Mouse (Mus musculus) intestine, embryonic 16.5 days (tissue): ENCODE data around the gene Vapb. TPM values are rescaled to one million over a fixed set of nuclear protein-coding genes. Genes with fewer than 3 reads are reported as not detected.

ENCODE experiments used
- ATAC-seq: fragments of 200-750 bp; cut with Nextera tagmentation; 2 replicates; pipeline ENCODE4 v1.8.0; 2017; ENCODE audit warnings: moderate TSS enrichment, moderate library complexity
- H3K27ac ChIP-seq: fragments of 300-500 bp; sonication (generic); 2 replicates; pipeline ENCODE4 v1.5.1; 2014; ENCODE audit warnings: mild to moderate bottlenecking, low read length
- H3K27me3 ChIP-seq: fragments of 300-500 bp; sonication (generic); replicated peaks from 2 replicates; pipeline ENCODE4 v1.6.1; 2014; ENCODE audit warnings: low read length, control low read depth, mixed read lengths; ENCODE audit not compliant: control insufficient read depth, insufficient read depth
- H3K36me3 ChIP-seq: fragments of 300-500 bp; sonication (generic); 2 replicates; pipeline ENCODE4 v1.6.1; 2014; ENCODE audit warnings: low read length, control low read depth; ENCODE audit not compliant: control insufficient read depth, insufficient read depth
- H3K4me1 ChIP-seq: fragments of 300-500 bp; sonication (generic); 2 replicates; pipeline ENCODE4 v1.6.1; 2014; ENCODE audit warnings: low read length, control low read depth, mixed read lengths; ENCODE audit not compliant: control insufficient read depth, insufficient read depth
- H3K4me2 ChIP-seq: fragments of 300-500 bp; sonication (generic); 2 replicates; pipeline ENCODE4 v1.6.1; 2014; ENCODE audit warnings: low read depth, low read length, control low read depth
- H3K4me3 ChIP-seq: fragments of 300-500 bp; sonication (generic); 2 replicates; pipeline ENCODE4 v1.5.1; 2014; ENCODE audit warnings: mild to moderate bottlenecking, low read length
- H3K9ac ChIP-seq: fragments of 300-500 bp; sonication (generic); 2 replicates; pipeline ENCODE4 v1.6.1; 2014; ENCODE audit warnings: low read depth, low read length
- H3K9me3 ChIP-seq: fragments of 300-500 bp; sonication (generic); 2 replicates; pipeline ENCODE4 v1.6.1; 2016; ENCODE audit warnings: low read length, control low read depth; ENCODE audit not compliant: control insufficient read depth
- WGBS: fragments of 180-500 bp; shearing (Covaris S2); extraction: QIAGEN DNeasy Blood & Tissue Kit; methylation state at CpG from one replicate; pipeline ENCODE4 v1.1.7; 2014; 5-methylcytosine and 5-hydroxymethylcytosine counted together
- polyA plus RNA-seq: library from polyadenylated mRNA; unstranded; fragments of >200 nt; fragmentation: Nextera tagmentation; extraction: Ambion mirVana; gene quantifications from 2 replicates; pipeline ENCODE4 v1.2.1, GENCODE M21; 2015

The Vapb gene
- polyA plus RNA-seq, 1 experiment from 2014 or later: 19.6 TPM

DNA sequence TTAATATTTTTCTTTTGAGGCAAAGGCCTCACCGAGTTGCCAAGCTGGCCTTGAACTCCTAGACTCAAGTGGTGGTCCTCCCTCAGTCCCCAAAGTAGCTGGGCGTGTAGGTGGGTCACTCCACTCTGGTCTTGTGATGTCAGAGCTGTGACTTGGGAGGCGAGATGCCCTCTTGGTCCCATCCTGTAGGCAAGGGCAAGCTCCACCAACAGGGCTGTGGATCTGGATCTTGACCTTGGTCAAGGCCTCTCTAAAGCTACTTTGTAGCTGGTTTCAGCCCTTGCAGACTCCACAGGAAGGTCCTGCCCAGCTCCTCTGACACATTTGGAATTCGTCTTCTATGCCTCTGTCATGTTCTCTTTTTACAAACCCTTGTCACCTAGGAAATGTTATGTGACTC, 11.5 kb upstream of the Vapb start:
- Histone ChIP-seq H3K27ac (no peak overlapping the region), H3K4me2 (no peak overlapping the region), H3K9me3 (no peaks in the 10 kb centered on the region), H3K36me3 (no peaks in the 10 kb centered on the region), H3K4me1 (peaks cover 15% of the 10 kb centered on the region), H3K27me3 (no peaks in the 10 kb centered on the region), H3K4me3 (no peak overlapping the region), H3K9ac (no peak overlapping the region)
- no peak for ATAC-seq
- 91% methylated on average over 4 of the region's 4 CpGs for WGBS

DNA sequence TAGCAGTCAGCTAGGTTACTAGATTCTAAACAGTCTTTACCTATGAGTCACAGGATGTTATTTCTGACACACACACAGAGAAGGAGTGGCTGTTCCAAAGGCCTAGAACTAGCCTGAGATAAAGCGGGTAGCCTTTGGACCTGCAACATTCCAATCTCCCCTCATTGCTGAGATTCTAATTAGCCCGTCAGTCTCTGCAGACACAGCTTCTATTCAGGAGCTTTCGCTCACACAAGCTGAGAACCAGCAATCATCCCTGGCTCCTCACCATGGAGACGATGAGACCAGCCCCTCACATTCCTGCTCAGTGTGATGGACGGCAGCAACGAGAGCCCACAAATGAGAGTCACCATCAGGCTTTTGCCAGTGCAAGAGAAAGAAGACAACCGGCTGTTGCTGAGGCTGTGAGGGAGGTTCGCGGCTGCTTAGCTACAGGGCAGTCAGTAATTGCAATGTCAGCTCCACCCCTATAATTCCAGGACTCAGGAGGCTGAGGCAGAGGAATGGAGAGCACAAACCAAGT, 6.8 kb upstream of the Vapb start:
- Histone ChIP-seq H3K9me3 (no peaks in the 10 kb centered on the region), H3K4me2 (peak overlapping the region; percentile 36; the same call in 1 of the 2 replicates), H3K4me1 (peaks cover 12% of the 10 kb centered on the region), H3K27me3 (no peaks in the 10 kb centered on the region), H3K4me3 (no peak overlapping the region), H3K27ac (peak overlapping the region; percentile 59), H3K9ac (peak overlapping the region; percentile 33), H3K36me3 (no peaks in the 10 kb centered on the region)
- 7% methylated on average over 9 of the region's 9 CpGs for WGBS
- peak; percentile 91 for ATAC-seq

DNA sequence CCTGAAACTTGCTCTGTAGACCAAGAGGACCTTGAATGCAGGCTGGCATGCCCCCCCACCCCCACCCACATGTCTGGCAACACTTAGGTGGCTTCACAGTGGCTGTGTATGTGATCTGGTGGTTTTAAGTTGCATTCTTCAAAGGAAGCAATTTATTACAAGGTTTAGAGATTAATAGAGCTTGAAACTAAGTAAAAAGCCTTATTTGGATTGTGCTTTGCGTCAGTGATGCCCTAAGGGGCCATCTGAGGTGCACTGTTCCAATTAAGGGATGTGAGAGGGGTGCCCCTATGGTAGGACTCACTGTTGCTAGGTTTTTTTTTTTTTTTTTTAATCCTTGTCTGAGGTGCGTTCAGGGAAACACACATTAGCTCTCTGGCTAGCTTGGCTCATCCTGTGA, 2.9 kb upstream of the Vapb start:
- no peak overlapping the region for H3K4me2 ChIP-seq
- H3K4me1 ChIP-seq: peaks cover 23% of the 10 kb centered on the region
- no peak overlapping the region for H3K4me3 ChIP-seq
- H3K9ac ChIP-seq: no peak overlapping the region
- WGBS: 55% methylated on average over 2 of the region's 2 CpGs
- no peaks in the 10 kb centered on the region for H3K9me3 ChIP-seq
- no peaks in the 10 kb centered on the region for H3K27me3 ChIP-seq
- no peaks in the 10 kb centered on the region for H3K36me3 ChIP-seq
- ATAC-seq: no peak
- no peak overlapping the region for H3K27ac ChIP-seq

DNA sequence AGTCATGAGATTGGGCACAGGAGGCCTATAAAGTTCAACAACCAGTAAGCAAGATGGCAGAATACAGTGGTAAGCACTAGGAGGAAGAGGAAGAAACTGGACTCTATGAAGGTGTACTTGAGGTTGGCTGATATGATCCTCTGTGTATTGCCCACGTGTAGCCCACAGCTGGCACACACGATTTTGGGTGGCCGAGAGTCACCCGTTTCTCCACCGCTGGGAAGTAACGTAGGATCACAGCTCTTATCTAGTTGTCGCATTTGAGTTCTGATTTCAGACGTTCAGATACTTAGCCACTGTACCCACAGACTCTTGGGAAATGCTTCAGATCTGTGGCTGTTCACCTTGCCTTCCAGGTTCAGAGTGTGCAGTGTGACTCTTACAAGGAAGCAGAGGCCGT, 921 bp downstream of the Vapb start:
- 79% methylated on average over 9 of the region's 9 CpGs for WGBS
- Histone ChIP-seq H3K27ac (peak overlapping the region; percentile 7; the same call in 1 of the 2 replicates), H3K27me3 (no peaks in the 10 kb centered on the region), H3K9me3 (no peaks in the 10 kb centered on the region), H3K36me3 (no peaks in the 10 kb centered on the region), H3K9ac (peak overlapping the region; percentile 90), H3K4me3 (peak overlapping the region; percentile 92), H3K4me2 (peak overlapping the region; percentile 85), H3K4me1 (peaks cover 36% of the 10 kb centered on the region)
- ATAC-seq: no peak

DNA sequence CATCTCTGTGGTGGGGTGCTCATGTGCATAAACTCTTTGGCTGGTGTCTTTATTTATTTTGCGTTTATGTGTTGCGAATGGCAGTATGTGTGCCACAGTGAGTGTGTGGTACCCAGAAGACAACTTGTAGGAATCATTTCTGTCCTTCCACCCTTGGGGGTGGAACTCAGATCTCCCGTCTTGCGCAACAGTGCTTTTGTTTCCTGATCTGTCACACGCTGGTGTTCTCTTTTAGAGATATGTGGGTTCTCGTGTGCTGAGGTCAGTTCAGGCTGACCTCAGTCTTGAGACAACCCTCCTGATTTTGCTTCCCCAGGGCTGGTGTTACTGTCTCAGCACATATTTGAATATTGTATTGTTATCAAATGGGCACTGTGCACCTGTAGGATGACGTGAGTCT, 1.8 kb downstream of the Vapb start:
- Histone ChIP-seq H3K36me3 (no peaks in the 10 kb centered on the region), H3K4me1 (peaks cover 43% of the 10 kb centered on the region), H3K4me2 (no peak overlapping the region), H3K27ac (no peak overlapping the region), H3K9ac (no peak overlapping the region), H3K27me3 (no peaks in the 10 kb centered on the region), H3K4me3 (no peak overlapping the region), H3K9me3 (no peaks in the 10 kb centered on the region)
- WGBS: 81% methylated on average over 7 of the region's 7 CpGs
- no peak for ATAC-seq

DNA sequence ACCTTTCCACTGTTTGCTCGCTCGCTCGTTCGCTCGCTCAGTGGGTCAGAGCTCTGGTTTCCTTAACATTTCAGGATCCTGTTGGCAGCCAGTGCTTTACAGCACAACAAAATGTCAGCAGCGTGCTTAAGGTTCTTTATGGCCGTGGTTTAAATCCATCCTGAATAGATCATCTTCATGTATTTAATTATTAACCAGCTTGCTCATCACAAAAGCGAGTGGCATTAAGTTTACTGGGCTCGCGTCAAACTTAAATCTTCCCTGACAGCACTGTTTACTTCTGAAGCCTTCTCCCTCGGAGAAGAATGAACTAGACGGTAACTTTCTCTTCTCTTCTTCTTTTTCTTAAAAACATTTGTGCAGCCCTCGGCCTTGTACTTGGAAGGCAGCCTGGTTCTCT, 4.8 kb downstream of the Vapb start:
- peaks cover 47% of the 10 kb centered on the region for H3K4me1 ChIP-seq
- no peaks in the 10 kb centered on the region for H3K27me3 ChIP-seq
- peaks cover 4% of the 10 kb centered on the region; the same call in 1 of the 2 replicates for H3K9me3 ChIP-seq
- ATAC-seq: no peak
- peak overlapping the region; percentile 61 for H3K27ac ChIP-seq
- H3K9ac ChIP-seq: 0 out of 2 replicates have a peak overlapping the region, but pooled peaks have one; percentile 12
- H3K4me3 ChIP-seq: no peak overlapping the region
- H3K36me3 ChIP-seq: no peaks in the 10 kb centered on the region
- 28% methylated on average over 13 of the region's 13 CpGs for WGBS
- peak overlapping the region; percentile 27 for H3K4me2 ChIP-seq

DNA sequence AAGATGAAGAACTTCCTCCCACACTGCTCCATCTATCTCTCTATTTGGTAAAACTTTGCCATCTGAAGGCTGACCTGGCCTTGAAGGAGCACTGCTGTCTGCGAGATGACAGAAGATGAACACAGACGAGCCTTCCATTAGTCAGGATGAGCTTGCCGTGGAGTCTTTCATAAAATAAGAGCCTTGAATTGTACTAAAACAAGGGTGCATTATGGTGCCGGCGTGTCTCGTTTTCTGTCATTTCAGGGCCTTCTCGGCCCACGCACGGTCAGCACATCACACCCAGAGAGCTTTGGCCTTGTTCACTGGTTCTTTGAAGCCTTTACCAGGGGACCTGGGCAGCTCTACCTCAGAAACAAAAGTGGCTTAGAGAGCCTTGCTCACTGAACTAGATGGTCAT, 5.4 kb downstream of the Vapb start:
- H3K4me3 ChIP-seq: no peak overlapping the region
- no peak overlapping the region for H3K9ac ChIP-seq
- 0 out of 2 replicates have a peak overlapping the region, but pooled peaks have one; percentile 33 for H3K27ac ChIP-seq
- no peak for ATAC-seq
- H3K4me2 ChIP-seq: no peak overlapping the region
- H3K27me3 ChIP-seq: no peaks in the 10 kb centered on the region
- peaks cover 4% of the 10 kb centered on the region; the same call in 1 of the 2 replicates for H3K9me3 ChIP-seq
- no peaks in the 10 kb centered on the region for H3K36me3 ChIP-seq
- H3K4me1 ChIP-seq: peaks cover 47% of the 10 kb centered on the region
- 46% methylated on average over 9 of the region's 9 CpGs for WGBS

DNA sequence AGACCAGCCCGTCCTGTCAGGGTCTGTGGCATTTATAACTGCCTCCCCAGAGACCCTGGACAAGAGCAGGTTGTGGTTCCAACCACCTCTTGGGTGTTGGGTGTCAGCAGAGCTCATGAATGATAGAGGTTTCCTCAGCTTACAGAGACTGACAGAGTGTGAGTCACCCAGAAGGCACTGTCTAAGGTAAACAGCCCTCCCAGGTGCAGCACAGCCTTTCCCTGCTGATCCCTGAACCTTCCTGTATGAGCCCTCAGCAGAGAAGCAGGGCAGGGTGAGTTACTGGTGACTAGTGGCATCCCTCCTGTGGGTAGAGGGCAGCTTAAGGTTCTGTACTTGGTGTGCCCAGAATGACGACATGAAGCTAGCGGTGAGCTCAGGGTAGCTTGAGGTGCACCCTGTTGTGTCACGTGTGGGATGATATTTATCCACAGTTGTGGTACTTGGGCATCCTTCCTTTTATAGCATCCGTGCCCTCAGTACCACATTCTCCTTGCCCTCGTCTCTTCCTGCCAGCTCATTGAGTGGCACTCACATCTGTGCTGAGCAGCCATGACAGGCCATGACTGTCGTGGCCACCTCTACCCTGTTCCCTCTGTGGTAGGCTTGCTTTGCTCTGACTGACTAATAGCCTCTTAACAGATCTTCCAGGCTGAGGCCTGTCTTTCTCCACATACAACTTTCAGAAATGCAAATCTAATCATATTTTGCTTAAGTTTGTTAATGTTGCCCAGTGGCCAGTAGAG, 6.9 kb downstream of the Vapb start:
- whole genome bisulfite sequencing: 81% methylated on average over 7 of the region's 7 CpGs
- Histone ChIP-seq H3K9me3 (peaks cover 4% of the 10 kb centered on the region; the same call in 1 of the 2 replicates), H3K27me3 (no peaks in the 10 kb centered on the region), H3K27ac (no peak overlapping the region), H3K4me3 (no peak overlapping the region), H3K36me3 (no peaks in the 10 kb centered on the region), H3K4me1 (peaks cover 36% of the 10 kb centered on the region), H3K4me2 (no peak overlapping the region), H3K9ac (no peak overlapping the region)
- ATAC-seq: peak; percentile 69

DNA sequence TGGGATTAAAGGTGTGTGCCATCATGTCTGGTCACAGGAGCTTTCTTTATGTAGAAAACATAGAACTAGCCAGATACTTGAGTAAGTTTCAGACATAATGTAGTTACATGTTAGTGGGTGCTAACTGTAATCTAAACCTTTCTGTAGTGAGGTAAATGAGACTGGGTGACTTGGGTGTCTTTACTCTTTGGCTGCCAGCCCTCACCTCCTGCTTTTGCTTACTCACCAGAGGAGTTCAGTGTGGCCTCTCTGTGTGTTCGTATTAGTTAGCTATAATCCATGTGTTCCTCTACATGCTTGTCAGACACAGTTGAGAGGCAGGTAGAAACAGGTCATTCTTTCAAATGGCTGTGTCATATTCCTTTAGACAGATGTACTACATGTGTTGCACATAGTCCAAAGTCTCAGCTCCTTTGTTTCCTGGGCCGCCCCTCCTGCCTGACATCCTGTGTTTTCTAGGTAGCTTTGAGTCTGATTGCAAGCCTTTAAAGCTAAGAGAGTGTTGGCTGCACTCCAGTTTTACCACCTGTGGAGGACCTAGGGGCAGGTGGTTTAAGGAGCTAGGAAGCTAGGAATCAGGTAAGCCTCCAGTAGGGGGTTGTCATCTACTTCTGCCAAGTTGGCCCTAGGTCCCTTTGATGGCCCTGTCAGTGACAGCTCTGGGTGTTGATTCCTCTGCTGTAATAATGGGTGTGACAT, 11.8 kb downstream of the Vapb start:
- WGBS: 74% methylated on average over 2 of the region's 2 CpGs
- H3K4me1 ChIP-seq: peaks cover 4% of the 10 kb centered on the region
- H3K9me3 ChIP-seq: peaks cover 4% of the 10 kb centered on the region; the same call in 1 of the 2 replicates
- H3K36me3 ChIP-seq: no peaks in the 10 kb centered on the region
- no peak overlapping the region for H3K9ac ChIP-seq
- no peak overlapping the region for H3K27ac ChIP-seq
- no peak overlapping the region for H3K4me2 ChIP-seq
- no peaks in the 10 kb centered on the region for H3K27me3 ChIP-seq
- ATAC-seq: peak; percentile 89
- H3K4me3 ChIP-seq: no peak overlapping the region
